Mouse (Mus musculus): ENCODE data around the gene Nav2. TPM values are rescaled to one million over a fixed set of nuclear protein-coding genes. Genes with fewer than 3 reads are reported as not detected.
A peak's percentile ranks its signal among the peaks of the same experiment; 100 is the strongest.

Gene Nav2
- polyA plus RNA-seq, 1 experiment from 2014 or later: 10.1 TPM

DNA sequence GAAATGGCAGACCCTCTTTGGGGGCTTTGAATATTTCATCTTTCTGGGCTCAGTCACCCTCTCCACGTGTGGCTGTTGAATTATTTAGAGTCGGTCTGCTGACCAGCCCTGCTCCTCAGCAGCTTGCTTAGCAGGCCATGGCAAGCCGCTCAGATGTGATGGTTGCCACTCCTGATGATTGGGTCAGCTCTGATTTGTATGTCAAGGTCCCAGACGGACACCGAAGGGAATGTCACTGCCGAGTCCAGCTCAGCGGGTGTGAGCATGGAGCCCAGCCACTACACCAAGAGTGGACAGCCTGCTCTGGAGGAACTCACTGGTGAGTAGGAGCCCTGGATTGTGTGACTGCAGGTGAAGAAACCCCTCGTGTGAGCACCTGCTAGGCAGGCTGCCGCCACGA, 549.4 kb downstream of the Nav2 start:
- H3K9me3 ChIP-seq (replicated peaks; ENCODE audit: low read length): no peaks in the 10 kb centered on the region
- H3K4me1 ChIP-seq (replicated peaks; ENCODE audit: insufficient read depth, low read length): no peaks in the 10 kb centered on the region
- H3K36me3 ChIP-seq (ENCODE audit: insufficient read depth, low read length): 0 out of 2 replicates have a peak, but pooled peaks cover 2% of the 10 kb centered on the region
- WGBS: 64% methylated on average over 10 of the region's 10 CpGs
- no peaks in the 10 kb centered on the region for H3K27me3 ChIP-seq (ENCODE audit: insufficient read depth, low read length)
- H3K9ac ChIP-seq (ENCODE audit: low read depth, low read length): no peak overlapping the region
- H3K4me3 ChIP-seq (replicated peaks; ENCODE audit: low read depth, low read length): no peak overlapping the region
- H3K4me2 ChIP-seq (ENCODE audit: low read length): no peak overlapping the region
- no peak for TF ChIP-seq CTCF (IDR thresholded peaks at IDR 0.05; ENCODE audit: low read depth)
- no peak overlapping the region for H3K27ac ChIP-seq
- DNase-seq (ENCODE audit: low spot score): no peak
- no peak for ATAC-seq (replicated peaks; ENCODE audit: low FRiP score, low read depth)

DNA sequence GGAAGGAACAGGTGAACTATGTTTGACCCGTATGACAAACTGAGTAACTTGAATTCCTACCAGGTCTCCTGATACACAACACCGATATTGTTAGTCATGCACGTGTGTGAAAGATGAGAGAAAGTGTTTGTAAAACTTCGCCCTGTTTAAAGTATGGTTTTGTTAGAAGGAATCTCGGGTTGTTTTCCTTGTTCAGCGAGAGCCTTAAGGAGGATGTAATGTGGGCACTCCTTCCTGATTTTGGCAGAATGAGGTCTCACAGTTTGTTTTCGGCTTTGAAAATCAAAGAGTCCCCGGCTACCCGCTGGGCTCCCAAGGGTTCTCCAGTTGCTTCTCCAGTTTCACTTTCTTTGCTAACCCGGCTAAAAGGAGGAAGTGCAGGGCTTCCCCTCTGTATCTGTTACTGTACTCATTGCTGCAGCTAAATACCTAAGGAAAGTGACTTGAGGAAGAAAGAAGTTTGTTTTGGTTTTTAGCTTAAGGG, 553.9 kb downstream of the Nav2 start:
- no peak for TF ChIP-seq CTCF (IDR thresholded peaks at IDR 0.05; ENCODE audit: low read depth)
- ATAC-seq (replicated peaks; ENCODE audit: low FRiP score, low read depth) (no peak), DNase-seq (ENCODE audit: low spot score) (peak; percentile 88)
- 4% methylated on average over 10 of the region's 10 CpGs for WGBS
- no peaks in the 10 kb centered on the region for H3K4me1 ChIP-seq (replicated peaks; ENCODE audit: insufficient read depth, low read length)
- peak overlapping the region; percentile 57 for H3K4me2 ChIP-seq (ENCODE audit: low read length)
- H3K4me3 ChIP-seq (replicated peaks; ENCODE audit: low read depth, low read length): peak overlapping the region; percentile 21
- H3K27me3 ChIP-seq (ENCODE audit: insufficient read depth, low read length): no peaks in the 10 kb centered on the region
- no peaks in the 10 kb centered on the region for H3K9me3 ChIP-seq (replicated peaks; ENCODE audit: low read length)
- 0 out of 2 replicates have a peak, but pooled peaks cover 4% of the 10 kb centered on the region for H3K36me3 ChIP-seq (ENCODE audit: insufficient read depth, low read length)
- H3K27ac ChIP-seq: peak overlapping the region; percentile 54
- peak overlapping the region; percentile 32; the same call in 1 of the 2 replicates for H3K9ac ChIP-seq (ENCODE audit: low read depth, low read length)

DNA sequence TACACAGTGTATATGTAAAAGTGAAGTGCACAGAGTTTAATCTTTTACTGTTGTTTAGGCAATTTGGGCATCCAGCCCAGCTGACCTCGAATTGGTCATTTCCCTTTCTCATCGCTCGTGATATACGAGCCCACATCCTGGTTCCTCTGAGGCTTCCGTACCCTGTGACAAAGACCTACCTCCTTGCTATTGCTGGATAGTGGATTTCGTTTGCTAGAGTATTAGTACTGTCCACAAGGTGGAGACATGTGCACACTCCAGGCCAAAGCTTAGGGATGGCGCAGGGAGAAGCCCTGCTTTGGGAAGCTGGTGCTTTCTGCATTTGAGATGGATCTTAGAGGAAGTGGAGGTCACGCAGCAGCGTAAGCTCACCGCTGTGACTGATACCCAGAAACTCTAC, 559.3 kb downstream of the Nav2 start:
- TF ChIP-seq CTCF (IDR thresholded peaks at IDR 0.05; ENCODE audit: low read depth): peak; percentile 91
- ATAC-seq (replicated peaks; ENCODE audit: low FRiP score, low read depth) (peak; percentile 77), DNase-seq (ENCODE audit: low spot score) (peak; percentile 96)
- Histone ChIP-seq H3K27ac (no peak overlapping the region), H3K9ac (ENCODE audit: low read depth, low read length) (no peak overlapping the region), H3K27me3 (ENCODE audit: insufficient read depth, low read length) (no peaks in the 10 kb centered on the region), H3K4me2 (ENCODE audit: low read length) (peak overlapping the region; percentile 27; the same call in 1 of the 2 replicates), H3K9me3 (replicated peaks; ENCODE audit: low read length) (no peaks in the 10 kb centered on the region), H3K4me1 (replicated peaks; ENCODE audit: insufficient read depth, low read length) (no peaks in the 10 kb centered on the region), H3K4me3 (replicated peaks; ENCODE audit: low read depth, low read length) (no peak overlapping the region), H3K36me3 (ENCODE audit: insufficient read depth, low read length) (0 out of 2 replicates have a peak, but pooled peaks cover 2% of the 10 kb centered on the region)
- WGBS: 14% methylated on average over 10 of the region's 10 CpGs

DNA sequence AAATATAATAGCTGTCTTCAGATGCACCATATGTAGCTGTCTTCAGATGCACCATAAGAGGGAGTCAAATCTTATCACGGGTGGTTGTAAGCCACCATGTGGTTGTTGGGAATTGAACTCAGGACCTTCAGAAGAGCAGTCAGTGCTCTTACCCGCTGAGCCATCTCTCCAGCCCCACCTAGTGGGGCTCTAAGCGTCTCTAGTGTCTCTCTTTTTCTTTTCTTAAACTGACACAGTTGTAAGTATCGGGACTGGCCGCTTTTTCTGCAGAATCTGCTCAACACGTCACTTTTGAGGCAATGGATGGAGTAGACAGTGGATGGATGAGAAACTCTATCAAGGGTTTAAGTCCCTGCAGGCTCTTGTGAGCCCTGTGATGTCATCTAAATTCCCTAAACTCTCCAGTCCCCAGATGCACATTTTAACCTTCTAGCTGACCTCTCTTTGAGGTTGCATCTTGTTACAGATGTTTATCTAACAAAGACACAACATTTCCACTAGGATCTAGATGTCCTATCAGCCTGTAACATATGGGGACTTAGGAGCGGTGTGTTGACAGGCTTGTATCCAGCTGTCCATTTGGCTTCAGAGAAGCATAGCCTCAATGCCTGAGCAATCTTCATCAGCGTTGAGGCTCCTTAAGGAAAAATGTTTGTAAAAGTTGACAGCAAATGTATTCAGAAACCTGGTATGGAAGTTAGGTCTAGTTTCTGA, 560.1 kb downstream of the Nav2 start:
- ATAC-seq (replicated peaks; ENCODE audit: low FRiP score, low read depth) (no peak), DNase-seq (ENCODE audit: low spot score) (no peak)
- Histone ChIP-seq H3K4me2 (ENCODE audit: low read length) (no peak overlapping the region), H3K27ac (no peak overlapping the region), H3K4me3 (replicated peaks; ENCODE audit: low read depth, low read length) (no peak overlapping the region), H3K9me3 (replicated peaks; ENCODE audit: low read length) (no peaks in the 10 kb centered on the region), H3K27me3 (ENCODE audit: insufficient read depth, low read length) (no peaks in the 10 kb centered on the region), H3K4me1 (replicated peaks; ENCODE audit: insufficient read depth, low read length) (no peaks in the 10 kb centered on the region), H3K9ac (ENCODE audit: low read depth, low read length) (no peak overlapping the region), H3K36me3 (ENCODE audit: insufficient read depth, low read length) (0 out of 2 replicates have a peak, but pooled peaks cover 2% of the 10 kb centered on the region)
- WGBS: 80% methylated on average over 8 of the region's 8 CpGs
- TF ChIP-seq CTCF (IDR thresholded peaks at IDR 0.05; ENCODE audit: low read depth): no peak

DNA sequence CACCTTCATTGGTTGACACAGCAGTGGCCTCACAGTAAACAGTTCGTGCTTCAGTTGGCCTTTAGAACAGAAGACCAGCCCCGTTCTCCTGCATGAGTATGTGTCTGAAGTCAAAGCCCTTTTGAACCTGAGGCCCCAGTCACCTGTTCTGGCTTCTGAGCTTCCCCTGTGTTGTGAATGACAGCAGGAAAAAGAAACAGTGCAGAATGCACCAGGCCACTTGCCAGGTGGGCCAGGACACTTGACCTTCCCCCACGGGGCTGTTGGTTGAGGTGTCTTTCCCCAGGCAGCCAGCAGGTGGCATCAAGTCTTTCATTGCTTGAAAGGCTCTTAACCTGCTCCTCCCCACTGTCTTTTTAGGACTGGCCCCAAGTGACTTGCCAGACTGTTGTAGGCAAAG, 562.8 kb downstream of the Nav2 start:
- H3K9me3 ChIP-seq (replicated peaks; ENCODE audit: low read length): no peaks in the 10 kb centered on the region
- H3K36me3 ChIP-seq (ENCODE audit: insufficient read depth, low read length): no peaks in the 10 kb centered on the region
- H3K27ac ChIP-seq: no peak overlapping the region
- H3K4me3 ChIP-seq (replicated peaks; ENCODE audit: low read depth, low read length): no peak overlapping the region
- peak; percentile 79 for TF ChIP-seq CTCF (IDR thresholded peaks at IDR 0.05; ENCODE audit: low read depth)
- H3K9ac ChIP-seq (ENCODE audit: low read depth, low read length): no peak overlapping the region
- H3K4me2 ChIP-seq (ENCODE audit: low read length): no peak overlapping the region
- H3K27me3 ChIP-seq (ENCODE audit: insufficient read depth, low read length): no peaks in the 10 kb centered on the region
- peak; percentile 52 for ATAC-seq (replicated peaks; ENCODE audit: low FRiP score, low read depth)
- no peaks in the 10 kb centered on the region for H3K4me1 ChIP-seq (replicated peaks; ENCODE audit: insufficient read depth, low read length)
- peak; percentile 73 for DNase-seq (ENCODE audit: low spot score)
- WGBS: 54% methylated on average over 3 of the region's 3 CpGs

DNA sequence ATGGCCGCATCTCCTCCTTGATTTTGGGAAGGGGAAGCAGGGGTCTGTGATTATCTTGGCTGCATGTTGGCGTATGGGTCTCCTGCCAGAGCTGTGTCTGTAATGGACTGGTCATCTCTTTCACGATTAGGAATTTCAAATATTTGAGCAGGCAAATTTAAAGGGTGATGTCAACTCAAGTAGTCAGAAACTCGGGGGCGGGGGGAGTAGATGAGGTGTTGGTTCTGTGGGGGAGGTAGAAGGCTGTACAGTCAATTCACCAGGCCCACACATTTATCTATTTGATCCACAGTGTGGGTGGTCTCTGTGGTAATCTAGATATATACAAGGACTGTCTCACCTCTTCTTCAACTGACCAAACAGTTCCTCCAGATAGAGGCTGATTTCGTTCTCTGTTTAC, 566.8 kb downstream of the Nav2 start:
- Histone ChIP-seq H3K9ac (ENCODE audit: low read depth, low read length) (no peak overlapping the region), H3K9me3 (replicated peaks; ENCODE audit: low read length) (no peaks in the 10 kb centered on the region), H3K4me3 (replicated peaks; ENCODE audit: low read depth, low read length) (no peak overlapping the region), H3K4me2 (ENCODE audit: low read length) (no peak overlapping the region), H3K27ac (no peak overlapping the region), H3K27me3 (ENCODE audit: insufficient read depth, low read length) (no peaks in the 10 kb centered on the region), H3K4me1 (replicated peaks; ENCODE audit: insufficient read depth, low read length) (0 out of 2 replicates have a peak, but pooled peaks cover 13% of the 10 kb centered on the region), H3K36me3 (ENCODE audit: insufficient read depth, low read length) (no peaks in the 10 kb centered on the region)
- no peak for TF ChIP-seq CTCF (IDR thresholded peaks at IDR 0.05; ENCODE audit: low read depth)
- WGBS: 51% methylated on average over 6 of the region's 6 CpGs
- no peak for DNase-seq (ENCODE audit: low spot score)
- no peak for ATAC-seq (replicated peaks; ENCODE audit: low FRiP score, low read depth)
